Mouse (Mus musculus): ENCODE results near the gene Hcst. TPM values are rescaled to one million over a fixed set of nuclear protein-coding genes. Genes with fewer than 3 reads are reported as not detected.

Hcst gene
- 6.7 and 7.0 TPM in 2 replicates for polyA plus RNA-seq (2015; fragmentation: Nextera tagmentation; extraction: Ambion mirVana)

GRCm38 (mm10) chr7:30419561-30420499, at the start of gene Hcst:
TSS of gene Hcst (minus strand) at chr7:30419854.
- H3K9me3 ChIP-seq (replicated peaks): no peaks in the 10 kb centered on the region
- WGBS (ENCODE audit: insufficient replicate concordance): 11% methylated on average over 10 of the region's 10 CpGs

GRCm38 (mm10) chr7:30464816-30465300, 45.2 kb upstream of the Hcst start:
- H3K27ac ChIP-seq (replicated peaks): no peak overlapping the region
- no peak for ATAC-seq (ENCODE audit: insufficient read depth)
- no peaks in the 10 kb centered on the region for H3K4me1 ChIP-seq (replicated peaks)
- no peak overlapping the region for H3K4me3 ChIP-seq (replicated peaks)
- H3K9me3 ChIP-seq (replicated peaks): no peaks in the 10 kb centered on the region
- no peak overlapping the region for H3K9ac ChIP-seq
- H3K36me3 ChIP-seq (replicated peaks): no peaks in the 10 kb centered on the region
- WGBS (ENCODE audit: insufficient replicate concordance): 9% methylated on average over 6 of the region's 6 CpGs
- peaks cover 80% of the 10 kb centered on the region for H3K27me3 ChIP-seq
- H3K4me2 ChIP-seq: no peak overlapping the region

More at GRCm38 (mm10) chr7:30419561-30420499, at the start of gene Hcst:
- Histone ChIP-seq H3K4me3 (replicated peaks) (no peak within 1 kb of the TSS; the same call in 1 of the 2 replicates), H3K9ac (no peak within 1 kb of the TSS), H3K4me1 (replicated peaks) (peaks cover 32% of the 10 kb centered on the region), H3K27ac (replicated peaks) (peak within 1 kb of the TSS; percentile 65), H3K4me2 (peak within 1 kb of the TSS; percentile 89), H3K27me3 (peaks cover 13% of the 10 kb centered on the region; the same call in 1 of the 2 replicates), H3K36me3 (replicated peaks) (peaks cover 3% of the 10 kb centered on the region; the same call in 1 of the 2 replicates)
- ATAC-seq (ENCODE audit: insufficient read depth): no peak

- 17% methylated on average over 4 of the region's 4 CpGs for WGBS (ENCODE audit: insufficient replicate concordance)
- Histone ChIP-seq H3K27ac (replicated peaks) (no peak overlapping the region), H3K4me1 (replicated peaks) (no peaks in the 10 kb centered on the region), H3K4me2 (no peak overlapping the region), H3K27me3 (peaks cover 88% of the 10 kb centered on the region), H3K36me3 (replicated peaks) (no peaks in the 10 kb centered on the region), H3K4me3 (replicated peaks) (no peak overlapping the region), H3K9ac (no peak overlapping the region), H3K9me3 (replicated peaks) (no peaks in the 10 kb centered on the region)
- no peak for ATAC-seq (ENCODE audit: insufficient read depth)
Measured at GRCm38 (mm10) chr7:30463996-30464395, 44.3 kb upstream of the Hcst start.

- Histone ChIP-seq H3K27ac (replicated peaks) (no peak overlapping the region), H3K4me2 (no peak overlapping the region), H3K4me1 (replicated peaks) (no peaks in the 10 kb centered on the region), H3K4me3 (replicated peaks) (no peak overlapping the region), H3K9ac (no peak overlapping the region), H3K9me3 (replicated peaks) (no peaks in the 10 kb centered on the region), H3K36me3 (replicated peaks) (no peaks in the 10 kb centered on the region), H3K27me3 (peaks cover 93% of the 10 kb centered on the region)
- 27% methylated on average over 7 of the region's 7 CpGs for WGBS (ENCODE audit: insufficient replicate concordance)
- no peak for ATAC-seq (ENCODE audit: insufficient read depth)
Measured at GRCm38 (mm10) chr7:30463568-30463967, 43.9 kb upstream of the Hcst start.

GRCm38 (mm10) chr7:30459484-30459883, 39.8 kb upstream of the Hcst start:
- Histone ChIP-seq H3K4me1 (replicated peaks) (no peaks in the 10 kb centered on the region), H3K36me3 (replicated peaks) (no peaks in the 10 kb centered on the region), H3K9ac (no peak overlapping the region), H3K4me3 (replicated peaks) (no peak overlapping the region), H3K27me3 (peaks cover 97% of the 10 kb centered on the region), H3K9me3 (replicated peaks) (no peaks in the 10 kb centered on the region), H3K27ac (replicated peaks) (no peak overlapping the region), H3K4me2 (no peak overlapping the region)
- ATAC-seq (ENCODE audit: insufficient read depth): no peak
- WGBS (ENCODE audit: insufficient replicate concordance): 39% methylated on average over 6 of the region's 6 CpGs

GRCm38 (mm10) chr7:30457629-30458330, 38.1 kb upstream of the Hcst start, which contains the start of the genes Kirrel2 and Nphs1:
TSS of gene Kirrel2 (minus strand) at chr7:30457690.
TSS of gene Nphs1 (plus strand) at chr7:30458315.
- no peak within 1 kb of the TSS for H3K27ac ChIP-seq (replicated peaks)
- H3K36me3 ChIP-seq (replicated peaks): no peaks in the 10 kb centered on the region
- H3K9me3 ChIP-seq (replicated peaks): no peaks in the 10 kb centered on the region
- no peak within 1 kb of the TSS for H3K4me2 ChIP-seq
- no peak within 1 kb of the TSS for H3K4me3 ChIP-seq (replicated peaks)
- peaks cover 9% of the 10 kb centered on the region for H3K4me1 ChIP-seq (replicated peaks)
- no peak within 1 kb of the TSS for H3K9ac ChIP-seq
- WGBS (ENCODE audit: insufficient replicate concordance): 5% methylated on average over 16 of the region's 16 CpGs
- ATAC-seq (ENCODE audit: insufficient read depth): no peak
- peaks cover 99% of the 10 kb centered on the region for H3K27me3 ChIP-seq

GRCm38 (mm10) chr7:30456911-30457628, 37.4 kb upstream of the Hcst start:
- no peak for ATAC-seq (ENCODE audit: insufficient read depth)
- WGBS (ENCODE audit: insufficient replicate concordance): 2% methylated on average over 31 of the region's 31 CpGs
- H3K27ac ChIP-seq (replicated peaks): no peak overlapping the region
- H3K4me1 ChIP-seq (replicated peaks): peaks cover 9% of the 10 kb centered on the region
- no peaks in the 10 kb centered on the region for H3K36me3 ChIP-seq (replicated peaks)
- H3K9me3 ChIP-seq (replicated peaks): no peaks in the 10 kb centered on the region
- peaks cover 96% of the 10 kb centered on the region for H3K27me3 ChIP-seq
- H3K9ac ChIP-seq: no peak overlapping the region
- no peak overlapping the region for H3K4me2 ChIP-seq
- H3K4me3 ChIP-seq (replicated peaks): no peak overlapping the region

- Histone ChIP-seq H3K36me3 (replicated peaks) (no peaks in the 10 kb centered on the region), H3K27me3 (peaks cover 92% of the 10 kb centered on the region), H3K4me2 (no peak overlapping the region), H3K4me1 (replicated peaks) (peaks cover 9% of the 10 kb centered on the region), H3K9me3 (replicated peaks) (no peaks in the 10 kb centered on the region), H3K27ac (replicated peaks) (no peak overlapping the region), H3K4me3 (replicated peaks) (no peak overlapping the region), H3K9ac (no peak overlapping the region)
- ATAC-seq (ENCODE audit: insufficient read depth): no peak
- under 1% methylated on average over 9 of the region's 9 CpGs for WGBS (ENCODE audit: insufficient replicate concordance)
Measured at GRCm38 (mm10) chr7:30456487-30456886, 36.8 kb upstream of the Hcst start.

GRCm38 (mm10) chr7:30454259-30454658, 34.6 kb upstream of the Hcst start:
- no peak overlapping the region for H3K27ac ChIP-seq (replicated peaks)
- peak overlapping the region; percentile 45; the same call in 1 of the 2 replicates for H3K4me2 ChIP-seq
- no peak overlapping the region for H3K9ac ChIP-seq
- WGBS (ENCODE audit: insufficient replicate concordance): 12% methylated on average over 6 of the region's 6 CpGs
- peaks cover 72% of the 10 kb centered on the region for H3K27me3 ChIP-seq
- H3K4me3 ChIP-seq (replicated peaks): 0 out of 2 replicates have a peak overlapping the region, but pooled peaks have one; percentile 5
- H3K4me1 ChIP-seq (replicated peaks): peaks cover 9% of the 10 kb centered on the region
- no peak for ATAC-seq (ENCODE audit: insufficient read depth)
- H3K9me3 ChIP-seq (replicated peaks): no peaks in the 10 kb centered on the region
- H3K36me3 ChIP-seq (replicated peaks): no peaks in the 10 kb centered on the region

GRCm38 (mm10) chr7:30453766-30454165, 34.1 kb upstream of the Hcst start:
- Histone ChIP-seq H3K4me3 (replicated peaks) (peak overlapping the region; percentile 5; the same call in 1 of the 2 replicates), H3K27ac (replicated peaks) (no peak overlapping the region), H3K9me3 (replicated peaks) (no peaks in the 10 kb centered on the region), H3K9ac (no peak overlapping the region), H3K27me3 (peaks cover 68% of the 10 kb centered on the region), H3K36me3 (replicated peaks) (no peaks in the 10 kb centered on the region), H3K4me2 (peak overlapping the region; percentile 45), H3K4me1 (replicated peaks) (peaks cover 9% of the 10 kb centered on the region)
- 2% methylated on average over 25 of the region's 25 CpGs for WGBS (ENCODE audit: insufficient replicate concordance)
- peak; percentile 56 for ATAC-seq (ENCODE audit: insufficient read depth)

Measured in liver, embryonic 15.5 days (tissue).